Mouse (Mus musculus) kidney, postnatal 0 days (tissue): ENCODE data around the gene Sycp2l. TPM values are rescaled to one million over a fixed set of nuclear protein-coding genes. Genes with fewer than 3 reads are reported as not detected.

Source experiments
- ATAC-seq: fragments of 200-750 bp; cut with Nextera tagmentation; replicated peaks from 2 replicates; pipeline ENCODE4 v1.8.0; 2017; ENCODE audit warnings: low read depth, moderate number of reproducible peaks, moderate TSS enrichment, moderate library complexity; ENCODE audit not compliant: low FRiP score
- DNase-seq: peaks from one replicate; pipeline ENCODE4 v3.0.0-alpha.2; 2016; ENCODE audit warnings: low spot score
- H3K27ac ChIP-seq: fragments of 300-500 bp; sonication (generic); 2 replicates; pipeline ENCODE4 v1.5.1; 2014; ENCODE audit warnings: mild to moderate bottlenecking
- H3K27me3 ChIP-seq: fragments of 300-500 bp; sonication (generic); 2 replicates; pipeline ENCODE4 v1.6.1; 2014; ENCODE audit warnings: low read length, mixed read lengths; ENCODE audit not compliant: insufficient read depth
- H3K36me3 ChIP-seq: fragments of 300-500 bp; sonication (generic); 2 replicates; pipeline ENCODE4 v1.6.1; 2014; ENCODE audit warnings: low read length, mixed read lengths; ENCODE audit not compliant: insufficient read depth
- H3K4me1 ChIP-seq: fragments of 300-500 bp; sonication (generic); replicated peaks from 2 replicates; pipeline ENCODE4 v1.6.1; 2014; ENCODE audit warnings: antibody characterized with exemption, low read length, mixed read lengths; ENCODE audit not compliant: insufficient read depth
- H3K4me2 ChIP-seq: fragments of 300-500 bp; sonication (generic); 2 replicates; pipeline ENCODE4 v1.6.1; 2014; ENCODE audit warnings: mild to moderate bottlenecking, low read length, moderate library complexity, mixed read lengths
- H3K4me3 ChIP-seq: fragments of 300-500 bp; sonication (generic); replicated peaks from 2 replicates; pipeline ENCODE4 v1.5.1; 2014; ENCODE audit warnings: low read depth, low read length
- H3K9ac ChIP-seq: fragments of 300-500 bp; sonication (generic); 2 replicates; pipeline ENCODE4 v1.6.1; 2014; ENCODE audit warnings: low read depth, low read length
- H3K9me3 ChIP-seq: fragments of 300-500 bp; sonication (generic); replicated peaks from 2 replicates; pipeline ENCODE4 v1.6.1; 2016; ENCODE audit warnings: low read length, inconsistent platforms, mixed read lengths
- CTCF ChIP-seq: IDR thresholded peaks from 2 replicates; pipeline ENCODE4 v1.5.1; 2016; ENCODE audit warnings: antibody characterized with exemption, low read depth, mild to moderate bottlenecking, moderate library complexity
- WGBS: fragments of 180-500 bp; shearing (Covaris S2); extraction: QIAGEN DNeasy Blood & Tissue Kit; methylation state at CpG from one replicate; pipeline ENCODE4 v1.1.7; 2014; 5-methylcytosine and 5-hydroxymethylcytosine counted together
- polyA plus RNA-seq: library from polyadenylated mRNA; unstranded; fragments of >200 nt; fragmentation: Nextera tagmentation; extraction: Ambion mirVana; gene quantifications from 2 replicates; pipeline ENCODE4 v1.2.1, GENCODE M21; 2015

Sycp2l gene
- polyA plus RNA-seq, 1 experiment from 2014 or later = not detected

GRCm38 (mm10) chr13:41145433-41145970 is 31.4 kb downstream of the Sycp2l start:
- DNase-seq (no peak), ATAC-seq (no peak)
- no peak overlapping the region for H3K4me2 ChIP-seq
- H3K27me3 ChIP-seq = no peaks in the 10 kb centered on the region
- H3K27ac ChIP-seq = no peak overlapping the region
- no peak for TF ChIP-seq CTCF
- no peaks in the 10 kb centered on the region for H3K4me1 ChIP-seq
- H3K9ac ChIP-seq = no peak overlapping the region
- no peak overlapping the region for H3K4me3 ChIP-seq
- 68% methylated on average over 6 of the region's 6 CpGs for WGBS
- H3K9me3 ChIP-seq = no peaks in the 10 kb centered on the region
- H3K36me3 ChIP-seq = no peaks in the 10 kb centered on the region

- Histone ChIP-seq H3K4me2 (no peak overlapping the region), H3K36me3 (no peaks in the 10 kb centered on the region), H3K9ac (no peak overlapping the region), H3K27ac (no peak overlapping the region), H3K4me3 (no peak overlapping the region), H3K27me3 (no peaks in the 10 kb centered on the region), H3K4me1 (no peaks in the 10 kb centered on the region), H3K9me3 (no peaks in the 10 kb centered on the region)
- 77% methylated on average over 10 of the region's 10 CpGs for WGBS
- DNase-seq (peak; percentile 39), ATAC-seq (no peak)
- TF ChIP-seq CTCF = peak; percentile 76
These were observed 32.2 kb downstream of the Sycp2l start for GRCm38 (mm10) chr13:41146271-41146670.

- Histone ChIP-seq H3K9ac (no peak overlapping the region), H3K4me2 (no peak overlapping the region), H3K36me3 (no peaks in the 10 kb centered on the region), H3K27me3 (no peaks in the 10 kb centered on the region), H3K9me3 (no peaks in the 10 kb centered on the region), H3K4me1 (no peaks in the 10 kb centered on the region), H3K4me3 (no peak overlapping the region), H3K27ac (no peak overlapping the region)
- ATAC-seq = no peak
- 82% methylated on average over 11 of the region's 11 CpGs for WGBS
- DNase-seq = no peak
- no peak for TF ChIP-seq CTCF
These were observed 39.0 kb downstream of the Sycp2l start for GRCm38 (mm10) chr13:41153146-41153545.

- DNase-seq (peak; percentile 25), ATAC-seq (no peak)
- peak; percentile 44; the same call in 1 of the 2 replicates for TF ChIP-seq CTCF
- H3K4me2 ChIP-seq = no peak overlapping the region
- H3K36me3 ChIP-seq = no peaks in the 10 kb centered on the region
- no peaks in the 10 kb centered on the region for H3K4me1 ChIP-seq
- H3K27ac ChIP-seq = no peak overlapping the region
- WGBS = 62% methylated on average over 5 of the region's 5 CpGs
- H3K4me3 ChIP-seq = no peak overlapping the region
- H3K9ac ChIP-seq = no peak overlapping the region
- H3K9me3 ChIP-seq = no peaks in the 10 kb centered on the region
- no peaks in the 10 kb centered on the region for H3K27me3 ChIP-seq
These were observed 44.3 kb downstream of the Sycp2l start for GRCm38 (mm10) chr13:41158426-41158825.

- no peak overlapping the region for H3K9ac ChIP-seq
- ATAC-seq = no peak
- no peaks in the 10 kb centered on the region for H3K27me3 ChIP-seq
- no peak overlapping the region for H3K4me3 ChIP-seq
- no peaks in the 10 kb centered on the region for H3K9me3 ChIP-seq
- TF ChIP-seq CTCF = no peak
- no peaks in the 10 kb centered on the region for H3K36me3 ChIP-seq
- H3K27ac ChIP-seq = no peak overlapping the region
- no peaks in the 10 kb centered on the region for H3K4me1 ChIP-seq
- H3K4me2 ChIP-seq = no peak overlapping the region
- DNase-seq = no peak
- WGBS = 84% methylated on average over 6 of the region's 6 CpGs
These were observed 73.8 kb downstream of the Sycp2l start for GRCm38 (mm10) chr13:41187886-41188285.

- Histone ChIP-seq H3K4me1 (no peaks in the 10 kb centered on the region), H3K9ac (no peak overlapping the region), H3K4me2 (no peak overlapping the region), H3K27me3 (no peaks in the 10 kb centered on the region), H3K36me3 (no peaks in the 10 kb centered on the region), H3K27ac (no peak overlapping the region), H3K9me3 (no peaks in the 10 kb centered on the region), H3K4me3 (no peak overlapping the region)
- DNase-seq (no peak), ATAC-seq (no peak)
- 29% methylated on average over 3 of the region's 3 CpGs for WGBS
- no peak for TF ChIP-seq CTCF
These were observed 81.7 kb downstream of the Sycp2l start for GRCm38 (mm10) chr13:41195640-41196333.

- no peak overlapping the region for H3K4me2 ChIP-seq
- TF ChIP-seq CTCF = no peak
- 0 out of 2 replicates have a peak, but pooled peaks cover 4% of the 10 kb centered on the region for H3K4me1 ChIP-seq
- DNase-seq (no peak), ATAC-seq (no peak)
- H3K4me3 ChIP-seq = no peak overlapping the region
- H3K9me3 ChIP-seq = no peaks in the 10 kb centered on the region
- no peak overlapping the region for H3K9ac ChIP-seq
- WGBS = 89% methylated on average over 2 of the region's 2 CpGs
- H3K27ac ChIP-seq = no peak overlapping the region
- H3K27me3 ChIP-seq = no peaks in the 10 kb centered on the region
- H3K36me3 ChIP-seq = no peaks in the 10 kb centered on the region
These were observed 86.8 kb downstream of the Sycp2l start for GRCm38 (mm10) chr13:41200861-41201260.
